Mouse (Mus musculus): ENCODE measurements around the gene Mia2.

Gene Mia2

DNA sequence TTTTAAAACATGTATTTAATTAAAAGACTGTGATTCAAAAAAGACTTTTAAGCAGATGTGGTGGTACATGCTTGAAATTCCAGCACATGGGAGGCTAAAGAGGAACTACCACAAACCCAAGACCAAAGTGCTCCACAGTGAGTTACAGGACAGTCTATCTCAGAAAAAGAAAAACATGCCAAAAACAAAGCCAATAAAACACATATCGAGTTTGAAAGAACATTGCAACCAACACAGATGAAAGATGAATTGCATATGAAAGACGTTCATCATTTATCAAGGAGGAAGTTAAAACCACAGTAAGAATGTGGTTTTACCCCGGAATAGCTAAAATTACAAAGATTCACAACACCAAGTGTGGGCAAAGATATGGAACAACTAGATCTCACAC is 111.4 kb downstream of the Mia2 start:
- Histone ChIP-seq H3K4me1 (replicated peaks; ENCODE audit: low read depth, low read length) (peaks cover 24% of the 10 kb centered on the region), H3K27me3 (ENCODE audit: insufficient read depth, low read length) (no peaks in the 10 kb centered on the region), H3K9me3 (ENCODE audit: low read length) (peaks cover 20% of the 10 kb centered on the region), H3K36me3 (ENCODE audit: insufficient read depth, low read length) (peaks cover 49% of the 10 kb centered on the region), H3K4me3 (replicated peaks; ENCODE audit: low read length) (no peak overlapping the region)
- TF ChIP-seq NANOG (IDR thresholded peaks at IDR 0.05; ENCODE audit: borderline replicate concordance, low read length) (no peak), CTCF (conservative IDR thresholded peaks at IDR 0.05; ENCODE audit: low read length) (no peak), POU5F1 (IDR thresholded peaks at IDR 0.05; ENCODE audit: borderline replicate concordance, low read length) (no peak)

DNA sequence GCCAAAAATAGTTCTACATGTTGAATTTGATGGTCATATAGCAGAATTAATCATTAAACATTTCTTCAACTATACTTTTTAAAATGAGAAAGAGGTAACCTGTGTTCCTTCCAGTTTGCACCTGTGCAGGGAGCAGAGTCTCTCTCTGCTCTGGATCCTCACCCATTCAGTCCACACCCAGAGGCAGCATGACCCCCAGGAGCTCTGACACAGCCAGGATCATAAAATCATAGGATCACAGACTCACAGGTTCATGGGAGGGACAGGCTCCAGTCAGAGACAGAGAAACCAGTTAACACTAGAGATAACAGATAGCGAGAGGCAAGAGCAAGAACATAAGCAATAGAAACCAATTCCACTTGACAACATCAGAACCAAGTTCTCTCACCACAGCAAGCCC is 112.2 kb downstream of the Mia2 start:
- H3K36me3 ChIP-seq (ENCODE audit: insufficient read depth, low read length), result peaks cover 48% of the 10 kb centered on the region
- H3K27me3 ChIP-seq (ENCODE audit: insufficient read depth, low read length), result no peaks in the 10 kb centered on the region
- peaks cover 28% of the 10 kb centered on the region for H3K9me3 ChIP-seq (ENCODE audit: low read length)
- no peak overlapping the region for H3K4me3 ChIP-seq (replicated peaks; ENCODE audit: low read length)
- TF ChIP-seq NANOG (IDR thresholded peaks at IDR 0.05; ENCODE audit: borderline replicate concordance, low read length), result no peak
- TF ChIP-seq CTCF (conservative IDR thresholded peaks at IDR 0.05; ENCODE audit: low read length), result no peak
- TF ChIP-seq POU5F1 (IDR thresholded peaks at IDR 0.05; ENCODE audit: borderline replicate concordance, low read length), result no peak
- H3K4me1 ChIP-seq (replicated peaks; ENCODE audit: low read depth, low read length), result peaks cover 19% of the 10 kb centered on the region

DNA sequence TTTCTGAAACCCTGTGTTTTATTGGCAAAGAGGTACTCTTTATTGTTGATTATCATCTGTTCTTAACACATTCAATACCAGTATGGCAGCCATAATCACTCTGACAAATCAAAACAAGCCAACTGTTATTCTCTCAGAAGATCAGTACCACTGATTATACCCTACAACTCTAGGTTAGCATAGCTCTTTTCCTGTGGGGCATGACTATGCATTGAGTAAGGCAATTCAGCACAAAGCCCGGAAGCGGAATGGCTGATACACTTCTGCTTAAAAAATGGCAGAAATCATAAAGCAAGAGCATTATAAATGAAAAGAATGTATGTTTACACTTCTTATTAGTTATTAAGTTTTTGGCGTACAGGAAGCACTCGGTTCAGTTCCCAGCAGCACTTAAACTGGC is 120.6 kb downstream of the Mia2 start:
- Histone ChIP-seq H3K9me3 (ENCODE audit: low read length) (peaks cover 27% of the 10 kb centered on the region), H3K4me3 (replicated peaks; ENCODE audit: low read length) (no peak overlapping the region), H3K27me3 (ENCODE audit: insufficient read depth, low read length) (no peaks in the 10 kb centered on the region), H3K36me3 (ENCODE audit: insufficient read depth, low read length) (peaks cover 34% of the 10 kb centered on the region), H3K4me1 (replicated peaks; ENCODE audit: low read depth, low read length) (peaks cover 36% of the 10 kb centered on the region)
- TF ChIP-seq POU5F1 (IDR thresholded peaks at IDR 0.05; ENCODE audit: borderline replicate concordance, low read length) (no peak), NANOG (IDR thresholded peaks at IDR 0.05; ENCODE audit: borderline replicate concordance, low read length) (no peak), CTCF (conservative IDR thresholded peaks at IDR 0.05; ENCODE audit: low read length) (no peak)

DNA sequence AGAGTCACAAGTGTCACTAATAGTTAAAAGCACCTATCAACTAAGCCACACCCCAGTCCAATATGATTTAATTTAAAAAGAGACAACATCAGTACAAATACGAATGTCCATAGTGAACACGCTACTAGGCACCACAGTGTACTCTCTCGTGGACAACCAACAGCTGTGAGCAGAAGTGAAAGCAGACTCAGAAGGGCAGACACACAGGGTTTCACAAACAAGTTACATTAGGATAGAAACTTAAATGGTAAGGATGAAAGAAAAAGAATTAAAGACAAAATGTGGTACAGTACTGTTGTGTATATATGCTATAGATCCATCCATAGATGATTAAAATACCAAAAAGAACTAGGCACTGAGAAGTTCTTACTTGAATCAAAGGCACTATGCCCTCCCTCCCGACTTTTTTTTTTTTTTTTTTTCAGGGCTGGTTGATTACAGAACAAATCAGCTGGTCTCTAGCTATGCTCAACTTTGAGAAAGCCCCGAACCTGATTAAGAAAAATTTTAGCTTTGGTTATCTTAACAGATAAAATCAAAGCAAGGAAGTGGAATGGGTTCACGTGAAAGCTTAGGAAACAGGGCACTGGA is 121.2 kb downstream of the Mia2 start:
- H3K27me3 ChIP-seq (ENCODE audit: insufficient read depth, low read length), result no peaks in the 10 kb centered on the region
- peaks cover 21% of the 10 kb centered on the region for H3K9me3 ChIP-seq (ENCODE audit: low read length)
- H3K36me3 ChIP-seq (ENCODE audit: insufficient read depth, low read length), result peaks cover 29% of the 10 kb centered on the region
- TF ChIP-seq NANOG (IDR thresholded peaks at IDR 0.05; ENCODE audit: borderline replicate concordance, low read length), result no peak
- TF ChIP-seq CTCF (conservative IDR thresholded peaks at IDR 0.05; ENCODE audit: low read length), result no peak
- no peak for TF ChIP-seq POU5F1 (IDR thresholded peaks at IDR 0.05; ENCODE audit: borderline replicate concordance, low read length)
- peak overlapping the region; percentile 95; the same call in 1 of the 2 replicates for H3K4me3 ChIP-seq (replicated peaks; ENCODE audit: low read length)
- peaks cover 36% of the 10 kb centered on the region for H3K4me1 ChIP-seq (replicated peaks; ENCODE audit: low read depth, low read length)

DNA sequence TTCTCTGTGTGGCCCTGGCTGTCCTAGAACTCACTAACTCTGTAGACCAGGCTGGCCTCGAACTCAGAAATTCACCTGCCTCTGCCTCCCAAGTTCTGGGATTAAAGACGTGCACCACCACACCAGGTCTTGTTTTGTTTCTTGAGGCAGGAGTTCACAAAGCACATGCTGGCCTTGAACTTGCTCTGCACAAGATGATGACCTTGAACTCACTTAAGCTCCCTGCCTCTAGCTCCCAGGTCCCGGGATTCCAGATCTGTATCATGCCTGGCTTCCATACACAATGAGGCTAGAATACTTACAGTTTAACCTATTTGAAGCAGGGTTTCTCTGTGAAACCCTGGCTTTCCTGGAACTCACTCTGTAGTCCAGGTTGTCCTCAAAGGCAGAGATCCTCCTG is 121.7 kb downstream of the Mia2 start:
- Histone ChIP-seq H3K9me3 (ENCODE audit: low read length) (peaks cover 15% of the 10 kb centered on the region), H3K4me1 (replicated peaks; ENCODE audit: low read depth, low read length) (peaks cover 36% of the 10 kb centered on the region), H3K36me3 (ENCODE audit: insufficient read depth, low read length) (peaks cover 27% of the 10 kb centered on the region), H3K4me3 (replicated peaks; ENCODE audit: low read length) (peak overlapping the region; percentile 95), H3K27me3 (ENCODE audit: insufficient read depth, low read length) (no peaks in the 10 kb centered on the region)
- TF ChIP-seq POU5F1 (IDR thresholded peaks at IDR 0.05; ENCODE audit: borderline replicate concordance, low read length) (no peak), NANOG (IDR thresholded peaks at IDR 0.05; ENCODE audit: borderline replicate concordance, low read length) (no peak), CTCF (conservative IDR thresholded peaks at IDR 0.05; ENCODE audit: low read length) (no peak)

DNA sequence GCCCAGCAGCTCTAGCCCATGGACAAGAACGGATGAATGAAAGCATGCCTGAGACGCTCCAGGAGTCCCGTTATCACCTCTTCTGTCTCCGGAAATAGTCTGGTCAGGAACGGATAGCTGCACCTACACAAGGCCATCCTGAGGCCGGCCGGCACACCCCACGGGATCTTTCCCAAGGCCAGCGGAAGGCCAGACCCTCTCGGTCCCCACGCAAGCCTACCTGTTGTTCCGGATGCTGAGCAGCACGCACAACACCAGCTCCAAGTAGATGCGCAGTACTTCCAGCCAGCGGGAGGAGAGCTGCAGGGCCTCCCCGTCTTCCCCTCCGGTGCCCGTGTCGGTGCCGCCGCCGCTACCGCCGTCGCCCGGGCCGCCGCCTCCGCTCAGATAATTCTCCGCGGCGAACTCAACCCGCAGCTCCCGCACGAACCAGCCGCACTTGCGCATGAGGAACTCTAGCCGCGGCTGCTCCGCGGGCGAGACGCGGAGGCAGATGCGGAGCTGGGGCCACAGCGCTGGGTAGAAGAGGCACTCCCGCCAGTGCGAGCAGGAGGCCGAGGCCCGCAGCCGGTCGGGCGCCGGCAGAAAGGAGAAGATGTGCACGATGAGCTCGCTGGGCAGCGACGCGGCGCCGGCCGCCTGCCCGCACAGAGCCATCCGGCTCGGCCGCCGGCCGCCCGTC is 123.2 kb downstream of the Mia2 start:
- Histone ChIP-seq H3K9me3 (ENCODE audit: low read length) (peaks cover under 1% of the 10 kb centered on the region; the same call in 1 of the 2 replicates), H3K27me3 (ENCODE audit: insufficient read depth, low read length) (no peaks in the 10 kb centered on the region), H3K4me3 (replicated peaks; ENCODE audit: low read length) (peak overlapping the region; percentile 95), H3K4me1 (replicated peaks; ENCODE audit: low read depth, low read length) (peaks cover 36% of the 10 kb centered on the region), H3K36me3 (ENCODE audit: insufficient read depth, low read length) (peaks cover 12% of the 10 kb centered on the region)
- TF ChIP-seq CTCF (conservative IDR thresholded peaks at IDR 0.05; ENCODE audit: low read length) (no peak), POU5F1 (IDR thresholded peaks at IDR 0.05; ENCODE audit: borderline replicate concordance, low read length) (no peak), NANOG (IDR thresholded peaks at IDR 0.05; ENCODE audit: borderline replicate concordance, low read length) (no peak)

DNA sequence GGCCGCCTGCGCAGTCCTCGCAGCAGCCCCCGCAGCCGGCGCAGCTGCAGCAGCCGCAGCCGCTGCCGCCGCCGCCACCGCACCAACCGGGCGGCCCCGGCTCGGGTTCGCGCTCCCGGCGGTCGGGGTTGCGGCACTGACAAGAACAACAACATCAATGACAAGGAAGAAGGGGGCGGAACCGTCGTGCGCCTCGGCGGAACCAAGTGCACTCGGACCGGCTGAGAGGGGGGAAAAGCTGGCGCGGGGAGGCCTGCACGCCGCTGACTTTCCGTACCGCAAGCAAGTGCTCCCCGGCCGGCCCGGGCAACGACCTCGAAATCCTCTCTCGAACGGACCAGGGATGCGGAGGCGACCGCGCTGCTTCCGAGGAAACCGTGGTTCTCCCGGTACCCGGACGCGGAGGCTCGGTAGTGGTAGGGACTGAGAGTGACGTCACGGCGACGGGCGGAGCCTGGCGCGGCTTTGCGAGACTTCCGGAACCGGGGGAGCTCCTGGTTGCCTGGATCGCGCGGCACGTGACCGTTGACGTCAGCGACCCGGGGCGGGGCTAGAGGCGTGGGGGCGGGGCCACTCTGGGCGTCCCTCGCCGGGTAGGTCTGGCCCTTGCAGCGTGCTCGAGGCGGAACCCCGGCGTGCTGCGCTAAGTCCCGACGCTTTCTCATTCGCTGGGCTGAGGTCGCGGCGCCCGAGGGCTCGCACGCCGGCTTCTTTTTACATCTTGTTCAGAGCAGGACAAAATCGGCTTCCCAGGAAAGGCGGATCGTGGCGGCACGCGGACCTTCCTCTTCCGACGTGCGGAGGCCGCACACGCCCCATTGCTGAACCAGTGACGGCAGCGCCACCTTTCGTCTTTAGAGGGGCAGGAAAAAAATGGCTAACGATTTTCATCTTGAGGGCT is 124.0 kb downstream of the Mia2 start, which contains the start of gene Fbxo33:
Gene Fbxo33, minus strand, starts transcription at position 401 of the 901 bp plus-strand sequence.
- H3K27me3 ChIP-seq (ENCODE audit: insufficient read depth, low read length), result no peaks in the 10 kb centered on the region
- H3K36me3 ChIP-seq (ENCODE audit: insufficient read depth, low read length), result peaks cover 11% of the 10 kb centered on the region
- peak within 1 kb of the TSS; percentile 95 for H3K4me3 ChIP-seq (replicated peaks; ENCODE audit: low read length)
- peaks cover 36% of the 10 kb centered on the region for H3K4me1 ChIP-seq (replicated peaks; ENCODE audit: low read depth, low read length)
- TF ChIP-seq CTCF (conservative IDR thresholded peaks at IDR 0.05; ENCODE audit: low read length) (peak; percentile 52), NANOG (IDR thresholded peaks at IDR 0.05; ENCODE audit: borderline replicate concordance, low read length) (no peak)
- no peaks in the 10 kb centered on the region for H3K9me3 ChIP-seq (ENCODE audit: low read length)

DNA sequence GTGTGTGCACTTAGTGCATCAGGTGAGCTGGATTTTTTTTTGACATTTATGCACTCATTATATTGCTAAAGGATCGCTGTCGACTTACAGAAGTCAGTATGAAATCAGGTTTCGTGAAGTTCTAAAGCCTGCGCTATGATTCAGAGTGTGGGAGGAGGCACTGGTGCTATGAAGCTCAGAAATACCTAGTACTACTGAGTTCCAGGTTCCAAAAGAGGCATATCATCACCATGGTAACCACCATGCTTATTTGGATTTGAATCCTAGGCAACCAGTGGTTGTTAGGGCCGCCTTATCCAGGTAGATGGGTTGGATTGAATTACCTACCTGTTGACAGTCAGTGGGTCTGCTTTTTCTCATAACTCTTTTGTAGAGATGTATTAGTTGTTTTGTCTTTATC is 132.8 kb downstream of the Mia2 start:
- Histone ChIP-seq H3K4me1 (replicated peaks; ENCODE audit: low read depth, low read length) (no peaks in the 10 kb centered on the region), H3K9me3 (ENCODE audit: low read length) (no peaks in the 10 kb centered on the region), H3K27me3 (ENCODE audit: insufficient read depth, low read length) (no peaks in the 10 kb centered on the region), H3K36me3 (ENCODE audit: insufficient read depth, low read length) (no peaks in the 10 kb centered on the region), H3K4me3 (replicated peaks; ENCODE audit: low read length) (no peak overlapping the region)
- TF ChIP-seq CTCF (conservative IDR thresholded peaks at IDR 0.05; ENCODE audit: low read length) (no peak), NANOG (IDR thresholded peaks at IDR 0.05; ENCODE audit: borderline replicate concordance, low read length) (no peak), POU5F1 (IDR thresholded peaks at IDR 0.05; ENCODE audit: borderline replicate concordance, low read length) (no peak)
